Mouse (Mus musculus) embryonic facial prominence, embryonic 15.5 days (tissue): Measurements from ENCODE around the gene Cish. TPM values are rescaled to one million over a fixed set of nuclear protein-coding genes. Genes with fewer than 3 reads are reported as not detected.

Experiments
- ATAC-seq: fragments of 200-750 bp; cut with Nextera tagmentation; 2 replicates; pipeline ENCODE4 v1.8.0; 2017; ENCODE audit warnings: low read depth, moderate TSS enrichment; ENCODE audit not compliant: insufficient number of reproducible peaks, low FRiP score, low TSS enrichment
- H3K27ac ChIP-seq: fragments of 300-500 bp; sonication (generic); replicated peaks from 2 replicates; pipeline ENCODE4 v1.5.1; 2015; ENCODE audit warnings: mild to moderate bottlenecking, inconsistent platforms
- H3K27me3 ChIP-seq: fragments of 300-500 bp; sonication (generic); 2 replicates; pipeline ENCODE4 v1.6.1; 2015; ENCODE audit warnings: inconsistent platforms
- H3K36me3 ChIP-seq: fragments of 300-500 bp; sonication (generic); 2 replicates; pipeline ENCODE4 v1.6.1; 2015; ENCODE audit warnings: mild to moderate bottlenecking, inconsistent platforms
- H3K4me1 ChIP-seq: fragments of 300-500 bp; sonication (generic); 2 replicates; pipeline ENCODE4 v1.6.1; 2015; ENCODE audit warnings: inconsistent platforms
- H3K4me2 ChIP-seq: fragments of 300-500 bp; sonication (generic); replicated peaks from 2 replicates; pipeline ENCODE4 v1.6.1; 2015; ENCODE audit warnings: mild to moderate bottlenecking, inconsistent platforms
- H3K4me3 ChIP-seq: fragments of 300-500 bp; sonication (generic); replicated peaks from 2 replicates; pipeline ENCODE4 v1.5.1; 2015; ENCODE audit warnings: mild to moderate bottlenecking, inconsistent platforms
- H3K9ac ChIP-seq: fragments of 300-500 bp; sonication (generic); 2 replicates; pipeline ENCODE4 v1.6.1; 2015; ENCODE audit warnings: inconsistent platforms
- H3K9me3 ChIP-seq: fragments of 300-500 bp; sonication (generic); replicated peaks from 2 replicates; pipeline ENCODE4 v1.6.1; 2016; ENCODE audit warnings: inconsistent platforms
- WGBS: fragments of 180-500 bp; shearing (Covaris S2); methylation state at CpG from one replicate; pipeline ENCODE4 v1.1.7; 2015; 5-methylcytosine and 5-hydroxymethylcytosine counted together
- polyA plus RNA-seq: library from polyadenylated mRNA; unstranded; fragments of >200 nt; fragmentation: Nextera tagmentation; extraction: Ambion mirVana; gene quantifications from 2 replicates; pipeline ENCODE4 v1.2.1, GENCODE M21; 2015

Gene Cish
- 14.4 and 18.9 TPM in 2 replicates for polyA plus RNA-seq

DNA sequence AAGGTAGTCTGAATTCAATTTTAAA is at the start of gene Cish:
Cish (plus strand) TSS at position 11 of the 25 bp plus-strand sequence.
- Histone ChIP-seq H3K9ac (peak within 1 kb of the TSS; percentile 74), H3K4me1 (peaks cover 31% of the 10 kb centered on the region), H3K27me3 (0 out of 2 replicates have a peak, but pooled peaks cover 8% of the 10 kb centered on the region), H3K4me2 (peak within 1 kb of the TSS; percentile 86), H3K4me3 (peak within 1 kb of the TSS; percentile 74), H3K36me3 (peaks cover 5% of the 10 kb centered on the region), H3K9me3 (no peaks in the 10 kb centered on the region), H3K27ac (peak within 1 kb of the TSS; percentile 85)
- ATAC-seq = no peak

DNA sequence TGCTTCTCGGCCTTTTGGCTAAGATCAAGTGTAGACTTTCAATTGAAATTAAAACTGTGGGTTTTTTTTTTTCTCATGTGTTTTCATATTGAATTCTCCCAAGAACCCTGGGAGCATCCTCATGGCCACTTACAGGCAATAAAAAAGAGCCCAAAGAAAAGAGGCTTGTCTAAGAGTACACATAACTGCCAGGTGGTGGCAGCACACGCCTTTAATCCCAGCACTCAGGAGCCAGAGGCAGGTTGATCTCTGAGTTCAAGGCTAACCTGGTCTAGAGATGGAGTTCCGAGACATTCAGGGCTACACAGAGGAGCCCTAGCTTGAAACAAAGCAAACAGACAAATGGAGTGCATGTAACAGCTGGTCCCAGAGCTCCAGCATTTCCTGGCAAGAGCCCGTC is 49.7 kb upstream of the Cish start:
- no peaks in the 10 kb centered on the region for H3K9me3 ChIP-seq
- H3K4me3 ChIP-seq = no peak overlapping the region
- H3K36me3 ChIP-seq = no peaks in the 10 kb centered on the region
- ATAC-seq = no peak
- H3K27me3 ChIP-seq = peaks cover 5% of the 10 kb centered on the region; the same call in 1 of the 2 replicates
- no peaks in the 10 kb centered on the region for H3K4me1 ChIP-seq
- WGBS = 65% methylated on average over 4 of the region's 4 CpGs
- H3K27ac ChIP-seq = no peak overlapping the region
- H3K4me2 ChIP-seq = no peak overlapping the region
- no peak overlapping the region for H3K9ac ChIP-seq

- H3K27me3 ChIP-seq = no peaks in the 10 kb centered on the region
- no peak overlapping the region for H3K4me2 ChIP-seq
- no peaks in the 10 kb centered on the region for H3K36me3 ChIP-seq
- H3K4me3 ChIP-seq = no peak overlapping the region
- H3K9me3 ChIP-seq = no peaks in the 10 kb centered on the region
- no peak overlapping the region for H3K27ac ChIP-seq
- no peak overlapping the region for H3K9ac ChIP-seq
- ATAC-seq = no peak
- 0 out of 2 replicates have a peak, but pooled peaks cover 3% of the 10 kb centered on the region for H3K4me1 ChIP-seq
- 68% methylated on average over 6 of the region's 6 CpGs for WGBS
Observed at GRCm38 (mm10) chr9:107249154-107249553, 46.7 kb upstream of the Cish start.

- Histone ChIP-seq H3K4me1 (0 out of 2 replicates have a peak, but pooled peaks cover 3% of the 10 kb centered on the region), H3K4me2 (no peak overlapping the region), H3K36me3 (no peaks in the 10 kb centered on the region), H3K27me3 (no peaks in the 10 kb centered on the region), H3K4me3 (no peak overlapping the region), H3K9me3 (no peaks in the 10 kb centered on the region), H3K27ac (no peak overlapping the region), H3K9ac (no peak overlapping the region)
- ATAC-seq = no peak
- WGBS = 74% methylated on average over 14 of the region's 14 CpGs
Observed at GRCm38 (mm10) chr9:107250416-107251337, 45.1 kb upstream of the Cish start.

DNA sequence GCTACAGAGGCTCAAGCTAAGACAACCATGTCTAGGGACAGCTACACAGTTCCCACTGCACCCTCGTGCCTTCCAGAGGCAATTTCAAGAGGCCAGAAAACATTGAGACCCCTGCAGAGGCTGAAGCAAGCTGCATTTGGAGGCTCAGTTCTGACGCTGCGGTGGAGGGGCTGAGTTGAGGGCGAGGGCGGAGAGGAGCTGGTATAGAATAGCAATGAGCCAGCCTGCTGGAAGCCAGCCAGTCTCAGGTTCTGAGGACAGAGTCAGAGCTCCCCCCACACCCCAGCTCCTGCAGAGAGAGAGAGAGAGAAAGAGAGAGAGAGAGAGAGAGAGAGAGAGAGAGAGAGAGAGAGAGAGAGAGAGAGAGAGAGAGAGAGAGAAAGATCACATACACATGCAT is 43.7 kb upstream of the Cish start:
- H3K9ac ChIP-seq = no peak overlapping the region
- WGBS = 40% methylated on average over 5 of the region's 5 CpGs
- ATAC-seq = no peak
- H3K27ac ChIP-seq = no peak overlapping the region
- H3K4me3 ChIP-seq = no peak overlapping the region
- H3K9me3 ChIP-seq = no peaks in the 10 kb centered on the region
- H3K4me2 ChIP-seq = no peak overlapping the region
- H3K4me1 ChIP-seq = 0 out of 2 replicates have a peak, but pooled peaks cover 3% of the 10 kb centered on the region
- H3K27me3 ChIP-seq = no peaks in the 10 kb centered on the region
- H3K36me3 ChIP-seq = no peaks in the 10 kb centered on the region

- H3K9me3 ChIP-seq = no peaks in the 10 kb centered on the region
- H3K4me2 ChIP-seq = no peak overlapping the region
- H3K27me3 ChIP-seq = no peaks in the 10 kb centered on the region
- ATAC-seq = no peak
- 50% methylated on average over 12 of the region's 12 CpGs for WGBS
- H3K9ac ChIP-seq = no peak overlapping the region
- H3K4me3 ChIP-seq = no peak overlapping the region
- H3K27ac ChIP-seq = no peak overlapping the region
- 0 out of 2 replicates have a peak, but pooled peaks cover 3% of the 10 kb centered on the region for H3K4me1 ChIP-seq
- H3K36me3 ChIP-seq = no peaks in the 10 kb centered on the region
Observed at GRCm38 (mm10) chr9:107254476-107254875, 41.4 kb upstream of the Cish start.

GRCm38 (mm10) chr9:107254925-107255324 is 40.9 kb upstream of the Cish start:
- H3K9ac ChIP-seq = no peak overlapping the region
- H3K4me1 ChIP-seq = peaks cover 6% of the 10 kb centered on the region; the same call in 1 of the 2 replicates
- no peaks in the 10 kb centered on the region for H3K36me3 ChIP-seq
- H3K27me3 ChIP-seq = no peaks in the 10 kb centered on the region
- no peaks in the 10 kb centered on the region for H3K9me3 ChIP-seq
- H3K4me3 ChIP-seq = no peak overlapping the region
- no peak overlapping the region for H3K27ac ChIP-seq
- ATAC-seq = no peak
- no peak overlapping the region for H3K4me2 ChIP-seq
- 88% methylated on average over 3 of the region's 3 CpGs for WGBS

- ATAC-seq = no peak
- H3K27me3 ChIP-seq = no peaks in the 10 kb centered on the region
- H3K4me2 ChIP-seq = no peak overlapping the region
- no peak overlapping the region for H3K4me3 ChIP-seq
- no peaks in the 10 kb centered on the region for H3K9me3 ChIP-seq
- no peak overlapping the region for H3K27ac ChIP-seq
- WGBS = 62% methylated on average over 3 of the region's 3 CpGs
- H3K9ac ChIP-seq = no peak overlapping the region
- no peaks in the 10 kb centered on the region for H3K36me3 ChIP-seq
- peaks cover 6% of the 10 kb centered on the region; the same call in 1 of the 2 replicates for H3K4me1 ChIP-seq
Observed at GRCm38 (mm10) chr9:107255596-107255995, 40.2 kb upstream of the Cish start.

GRCm38 (mm10) chr9:107259571-107259970 is 36.3 kb upstream of the Cish start:
- Histone ChIP-seq H3K4me3 (no peak overlapping the region), H3K27me3 (no peaks in the 10 kb centered on the region), H3K4me2 (no peak overlapping the region), H3K9me3 (no peaks in the 10 kb centered on the region), H3K4me1 (peaks cover 3% of the 10 kb centered on the region; the same call in 1 of the 2 replicates), H3K9ac (no peak overlapping the region), H3K27ac (no peak overlapping the region), H3K36me3 (no peaks in the 10 kb centered on the region)
- no peak for ATAC-seq
- 40% methylated on average over 6 of the region's 6 CpGs for WGBS

GRCm38 (mm10) chr9:107260429-107260828 is 35.4 kb upstream of the Cish start:
- WGBS = 59% methylated on average over 2 of the region's 2 CpGs
- Histone ChIP-seq H3K4me1 (peaks cover 4% of the 10 kb centered on the region; the same call in 1 of the 2 replicates), H3K4me3 (no peak overlapping the region), H3K36me3 (no peaks in the 10 kb centered on the region), H3K4me2 (no peak overlapping the region), H3K27me3 (no peaks in the 10 kb centered on the region), H3K9me3 (no peaks in the 10 kb centered on the region), H3K27ac (no peak overlapping the region), H3K9ac (no peak overlapping the region)
- ATAC-seq = no peak

GRCm38 (mm10) chr9:107260836-107261235 is 35.0 kb upstream of the Cish start:
- WGBS = 58% methylated on average over 8 of the region's 8 CpGs
- H3K27ac ChIP-seq = no peak overlapping the region
- H3K36me3 ChIP-seq = no peaks in the 10 kb centered on the region
- no peaks in the 10 kb centered on the region for H3K9me3 ChIP-seq
- no peak overlapping the region for H3K9ac ChIP-seq
- peaks cover 6% of the 10 kb centered on the region; the same call in 1 of the 2 replicates for H3K4me1 ChIP-seq
- no peak for ATAC-seq
- no peak overlapping the region for H3K4me2 ChIP-seq
- H3K4me3 ChIP-seq = no peak overlapping the region
- H3K27me3 ChIP-seq = no peaks in the 10 kb centered on the region

- no peak for ATAC-seq
- H3K4me1 ChIP-seq = peaks cover 6% of the 10 kb centered on the region; the same call in 1 of the 2 replicates
- no peaks in the 10 kb centered on the region for H3K27me3 ChIP-seq
- no peaks in the 10 kb centered on the region for H3K9me3 ChIP-seq
- H3K9ac ChIP-seq = no peak overlapping the region
- no peak overlapping the region for H3K27ac ChIP-seq
- no peak overlapping the region for H3K4me2 ChIP-seq
- 77% methylated on average over 6 of the region's 6 CpGs for WGBS
- H3K36me3 ChIP-seq = no peaks in the 10 kb centered on the region
- H3K4me3 ChIP-seq = no peak overlapping the region
Observed at GRCm38 (mm10) chr9:107261792-107262191, 34.0 kb upstream of the Cish start.
